Mouse (Mus musculus) retina, adult 2 months (tissue): ENCODE data around the gene Fbxo33.

Source experiments
- DNase-seq: peaks from one replicate; pipeline ENCODE4 v3.0.0-alpha.2; 2012; ENCODE audit warnings: low read depth, low spot score

The Fbxo33 gene

DNA sequence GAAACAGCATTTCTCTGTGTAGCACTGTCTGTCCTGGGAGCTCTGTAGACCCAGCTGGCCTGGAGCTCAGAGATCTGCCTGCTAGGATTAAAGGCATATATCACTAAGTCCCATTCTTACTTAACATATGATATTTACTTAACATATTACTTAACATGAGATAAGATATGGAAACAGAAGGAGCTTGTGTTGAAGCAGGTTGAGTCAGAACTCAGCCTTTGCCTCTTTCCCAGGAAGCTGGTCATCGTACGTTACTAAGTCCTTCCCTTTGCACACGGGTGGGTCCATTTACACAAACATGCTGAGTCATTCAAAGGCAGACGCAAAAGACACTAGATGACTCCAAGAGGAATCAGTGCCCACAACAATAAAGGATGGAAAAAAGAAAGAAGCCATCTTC lies 20.8 kb downstream of the Fbxo33 start:
- DNase-seq: no peak

- DNase-seq: no peak
These were observed 23.6 kb downstream of the Fbxo33 start for GRCm38 (mm10) chr12:59195941-59196340.

DNA sequence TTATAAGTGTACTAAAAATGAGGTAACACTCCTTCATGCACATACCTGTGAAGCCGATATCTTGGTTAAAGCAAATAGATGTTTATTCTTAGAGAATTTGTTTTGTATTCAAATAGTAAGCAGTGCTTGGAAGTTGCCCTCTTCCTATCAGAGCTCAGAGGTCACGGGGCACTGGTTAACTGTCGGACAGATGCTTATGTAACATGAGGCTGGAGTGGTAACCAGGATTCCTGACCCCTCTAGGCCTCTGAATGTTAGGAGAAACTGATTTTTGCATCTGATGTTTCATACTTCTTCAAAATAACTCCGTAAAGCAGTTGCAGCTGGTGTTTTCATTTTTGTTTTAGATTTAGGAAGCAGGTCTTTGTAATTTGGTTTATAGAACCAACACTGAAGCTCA lies 24.5 kb downstream of the Fbxo33 start:
- no peak for DNase-seq

DNA sequence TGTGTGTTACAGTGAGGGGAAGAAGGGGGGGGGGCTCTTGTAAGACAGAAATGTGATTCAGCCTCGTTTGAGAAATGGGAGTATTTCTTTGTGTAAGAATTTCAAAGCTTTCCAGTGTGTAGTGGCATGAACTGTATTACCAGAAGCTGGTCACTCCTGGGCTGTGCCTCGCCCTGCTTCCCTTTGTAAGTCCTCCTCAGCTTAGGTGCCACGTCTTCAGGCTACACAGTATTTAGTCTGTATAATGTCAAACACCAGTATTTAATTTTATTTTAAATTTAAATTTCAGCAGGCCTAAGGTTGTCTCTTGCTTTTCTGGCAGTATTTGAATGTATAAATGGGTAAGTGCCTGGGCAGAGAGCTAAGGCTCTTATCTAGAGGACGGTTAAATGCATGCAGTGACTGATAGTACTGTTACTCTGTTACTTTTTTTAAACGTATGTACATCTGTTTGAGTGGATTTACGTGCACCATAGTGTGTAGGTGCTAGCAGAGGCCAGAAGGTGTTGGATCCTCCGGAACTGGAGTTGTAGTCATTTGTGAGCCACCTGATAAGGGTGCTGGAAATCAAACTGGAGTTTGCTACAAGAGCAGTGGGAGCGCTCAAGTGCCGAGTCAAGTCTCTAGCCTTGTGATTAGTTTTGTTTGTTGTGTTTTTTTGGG lies 25.1 kb downstream of the Fbxo33 start:
- no peak for DNase-seq

DNA sequence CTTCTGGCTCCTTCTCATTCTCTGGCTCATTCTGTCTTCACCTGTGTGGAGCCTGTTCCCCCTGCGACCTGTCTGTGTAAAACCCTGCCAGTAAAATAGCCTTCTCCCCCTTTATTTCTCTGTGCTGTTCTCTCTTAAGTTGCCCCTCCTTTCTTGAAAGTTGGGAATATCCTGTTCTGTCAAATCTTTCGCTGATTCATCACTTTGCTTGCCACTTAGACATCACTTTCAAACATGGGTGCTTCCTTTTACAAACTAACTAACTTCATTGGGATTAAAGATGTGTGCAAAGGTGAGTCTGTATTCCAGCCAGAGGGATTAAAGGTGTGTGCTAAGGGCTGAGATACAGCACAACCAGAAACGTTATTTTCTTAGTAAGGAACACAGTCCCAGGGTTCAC lies 25.9 kb downstream of the Fbxo33 start:
- no peak for DNase-seq

- no peak for DNase-seq
These were observed 31.3 kb downstream of the Fbxo33 start for GRCm38 (mm10) chr12:59188086-59188682.

DNA sequence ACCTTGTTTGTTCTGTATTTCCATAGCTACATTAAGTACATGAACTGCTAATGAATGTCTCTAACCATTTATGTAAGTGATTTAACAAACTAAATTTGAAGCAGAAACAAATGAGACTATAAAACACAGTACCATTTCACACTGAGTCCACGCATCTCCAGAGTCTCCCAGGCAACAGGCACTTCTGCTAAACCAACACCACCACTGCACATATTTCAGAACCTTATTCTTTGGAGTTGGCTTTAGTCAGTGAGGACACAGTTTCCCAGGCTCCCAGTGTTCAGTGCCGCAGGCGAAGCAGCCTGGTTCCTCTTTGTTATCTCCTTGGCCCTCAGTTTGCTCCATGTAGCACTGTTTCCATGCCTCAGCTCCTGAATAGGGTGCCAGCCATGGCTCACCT lies 41.7 kb downstream of the Fbxo33 start:
- DNase-seq: no peak

GRCm38 (mm10) chr12:59169935-59170334 lies 49.6 kb downstream of the Fbxo33 start:
- no peak for DNase-seq

GRCm38 (mm10) chr12:59166557-59166956 lies 53.0 kb downstream of the Fbxo33 start:
- no peak for DNase-seq

GRCm38 (mm10) chr12:59164522-59164921 lies 55.0 kb downstream of the Fbxo33 start:
- no peak for DNase-seq

- no peak for DNase-seq
These were observed 56.7 kb downstream of the Fbxo33 start for GRCm38 (mm10) chr12:59162797-59163196.

DNA sequence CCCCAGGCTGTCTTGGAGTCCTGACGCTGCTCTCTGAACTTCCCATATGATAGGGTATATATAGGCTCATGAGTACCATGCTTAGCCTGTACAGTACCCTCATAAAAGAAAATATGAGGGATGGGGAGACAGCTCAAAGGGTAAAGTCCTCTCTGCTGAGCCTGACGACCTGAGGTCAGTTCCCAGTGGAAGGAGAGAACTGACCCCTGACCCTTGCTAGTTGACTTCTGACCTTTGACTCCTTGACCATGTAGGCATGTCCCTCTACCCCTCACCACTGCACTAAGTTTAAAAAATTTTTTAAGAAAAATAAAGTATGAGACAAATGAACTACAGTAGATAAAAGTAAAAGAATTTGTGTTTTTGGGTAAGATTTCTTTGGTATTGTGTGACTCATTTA lies 58.4 kb downstream of the Fbxo33 start:
- DNase-seq: no peak
